Mouse (Mus musculus): ENCODE measurements around the gene Mturn. TPM values are rescaled to one million over a fixed set of nuclear protein-coding genes. Genes with fewer than 3 reads are reported as not detected.

Mturn gene
- polyA plus RNA-seq, 1 experiment = 5.9 TPM

- WGBS = 67% methylated on average over 3 of the region's 3 CpGs
- Histone ChIP-seq H3K36me3 (ENCODE audit: control insufficient read depth, insufficient read depth, low read length) (no peaks in the 10 kb centered on the region), H3K27ac (ENCODE audit: insufficient read depth, low read length) (peak overlapping the region; percentile 75), H3K4me1 (ENCODE audit: control insufficient read depth, insufficient read depth, insufficient read length) (peaks cover 24% of the 10 kb centered on the region; the same call in 1 of the 2 replicates), H3K27me3 (ENCODE audit: control insufficient read depth, insufficient read depth, low read length) (no peaks in the 10 kb centered on the region), H3K4me3 (ENCODE audit: extremely low read depth, insufficient read depth, insufficient read length) (no peak overlapping the region)
- no peak for DNase-seq (ENCODE audit: low read depth in 1 of 2, low spot score in 2 of 2)
- TF ChIP-seq CTCF (IDR thresholded peaks at IDR 0.05; ENCODE audit: extremely low read depth, insufficient read depth, insufficient read length, insufficient replicate concordance) = no peak
- TF ChIP-seq POLR2A (IDR thresholded peaks at IDR 0.05; ENCODE audit: low read depth, low read length) = no peak
Measured at GRCm38 (mm10) chr6:54737255-54737654, 55.8 kb downstream of the Mturn start.

- H3K4me3 ChIP-seq (ENCODE audit: extremely low read depth, insufficient read depth, insufficient read length) = no peak overlapping the region
- peak in 1 of 2 experiments; percentile 70 for DNase-seq (ENCODE audit: low read depth in 1 of 2, low spot score in 2 of 2)
Measured at GRCm38 (mm10) chr6:54737684-54738083, 56.3 kb downstream of the Mturn start.

GRCm38 (mm10) chr6:54749056-54749455 lies 67.6 kb downstream of the Mturn start:
- H3K36me3 ChIP-seq (ENCODE audit: control insufficient read depth, insufficient read depth, low read length) = no peaks in the 10 kb centered on the region
- no peaks in the 10 kb centered on the region for H3K27me3 ChIP-seq (ENCODE audit: control insufficient read depth, insufficient read depth, low read length)
- 73% methylated on average over 7 of the region's 7 CpGs for WGBS
- H3K4me3 ChIP-seq (ENCODE audit: extremely low read depth, insufficient read depth, insufficient read length) = no peak overlapping the region
- no peak overlapping the region for H3K27ac ChIP-seq (ENCODE audit: insufficient read depth, low read length)
- TF ChIP-seq CTCF (IDR thresholded peaks at IDR 0.05; ENCODE audit: extremely low read depth, insufficient read depth, insufficient read length, insufficient replicate concordance) (no peak), POLR2A (IDR thresholded peaks at IDR 0.05; ENCODE audit: low read depth, low read length) (no peak)
- DNase-seq (ENCODE audit: low read depth in 1 of 2, low spot score in 2 of 2) = no peak
- peaks cover 11% of the 10 kb centered on the region; the same call in 1 of the 2 replicates for H3K4me1 ChIP-seq (ENCODE audit: control insufficient read depth, insufficient read depth, insufficient read length)

More at GRCm38 (mm10) chr6:54737684-54738083, 56.3 kb downstream of the Mturn start:
- no peaks in the 10 kb centered on the region for H3K36me3 ChIP-seq (ENCODE audit: control insufficient read depth, insufficient read depth, low read length)
- no peaks in the 10 kb centered on the region for H3K27me3 ChIP-seq (ENCODE audit: control insufficient read depth, insufficient read depth, low read length)
- H3K4me1 ChIP-seq (ENCODE audit: control insufficient read depth, insufficient read depth, insufficient read length) = peaks cover 24% of the 10 kb centered on the region; the same call in 1 of the 2 replicates
- peak overlapping the region; percentile 75 for H3K27ac ChIP-seq (ENCODE audit: insufficient read depth, low read length)
- no peak for TF ChIP-seq POLR2A (IDR thresholded peaks at IDR 0.05; ENCODE audit: low read depth, low read length)
- no peak for TF ChIP-seq CTCF (IDR thresholded peaks at IDR 0.05; ENCODE audit: extremely low read depth, insufficient read depth, insufficient read length, insufficient replicate concordance)
- WGBS = 30% methylated on average over 3 of the region's 3 CpGs

GRCm38 (mm10) chr6:54751621-54752020 lies 70.2 kb downstream of the Mturn start:
- Histone ChIP-seq H3K4me1 (ENCODE audit: control insufficient read depth, insufficient read depth, insufficient read length) (peaks cover 17% of the 10 kb centered on the region; the same call in 1 of the 2 replicates), H3K27ac (ENCODE audit: insufficient read depth, low read length) (peak overlapping the region; percentile 62; the same call in 1 of the 2 replicates), H3K27me3 (ENCODE audit: control insufficient read depth, insufficient read depth, low read length) (no peaks in the 10 kb centered on the region), H3K4me3 (ENCODE audit: extremely low read depth, insufficient read depth, insufficient read length) (no peak overlapping the region), H3K36me3 (ENCODE audit: control insufficient read depth, insufficient read depth, low read length) (no peaks in the 10 kb centered on the region)
- TF ChIP-seq POLR2A (IDR thresholded peaks at IDR 0.05; ENCODE audit: low read depth, low read length) = no peak
- no peak for TF ChIP-seq CTCF (IDR thresholded peaks at IDR 0.05; ENCODE audit: extremely low read depth, insufficient read depth, insufficient read length, insufficient replicate concordance)
- no peak for DNase-seq (ENCODE audit: low read depth in 1 of 2, low spot score in 2 of 2)
- 82% methylated on average over 4 of the region's 4 CpGs for WGBS

GRCm38 (mm10) chr6:54752076-54752475 lies 70.7 kb downstream of the Mturn start:
- Histone ChIP-seq H3K4me3 (ENCODE audit: extremely low read depth, insufficient read depth, insufficient read length) (no peak overlapping the region), H3K27ac (ENCODE audit: insufficient read depth, low read length) (peak overlapping the region; percentile 88), H3K4me1 (ENCODE audit: control insufficient read depth, insufficient read depth, insufficient read length) (peaks cover 17% of the 10 kb centered on the region; the same call in 1 of the 2 replicates), H3K36me3 (ENCODE audit: control insufficient read depth, insufficient read depth, low read length) (no peaks in the 10 kb centered on the region), H3K27me3 (ENCODE audit: control insufficient read depth, insufficient read depth, low read length) (no peaks in the 10 kb centered on the region)
- DNase-seq (ENCODE audit: low read depth in 1 of 2, low spot score in 2 of 2) = peak in 1 of 2 experiments; percentile 45
- TF ChIP-seq CTCF (IDR thresholded peaks at IDR 0.05; ENCODE audit: extremely low read depth, insufficient read depth, insufficient read length, insufficient replicate concordance) (no peak), POLR2A (IDR thresholded peaks at IDR 0.05; ENCODE audit: low read depth, low read length) (no peak)
- WGBS = 2% methylated on average over 3 of the region's 3 CpGs

Other genes with a start within 250 kb of the Mturn start
- 0.54 and 0.75 TPM in 2 replicates for gene Scrn1, start 115.1 kb upstream of the Mturn start, polyA plus RNA-seq (2012; rRNA removed)
- gene Plekha8, start 86.5 kb upstream of the Mturn start, polyA plus RNA-seq (2012; rRNA removed) = 1.00 and 1.2 TPM in 2 replicates
- gene Fkbp14, start 84.3 kb upstream of the Mturn start, polyA plus RNA-seq (2012; rRNA removed) = 0.69 and 0.73 TPM in 2 replicates
- 10.8 and 12.2 TPM in 2 replicates for gene Znrf2, start 135.3 kb downstream of the Mturn start, polyA plus RNA-seq (2012; rRNA removed)

Measured in spleen, adult 2 months (tissue).